Mouse (Mus musculus) cerebellum, postnatal 14 days (tissue): ENCODE results near the gene Prrt2.

Experiments
- DNase-seq, 2 experiments: peaks; one replicate each; pipeline ENCODE4 v3.0.0; 2021; ENCODE audit warnings: mixed read lengths in 2 of 2

The Prrt2 gene

DNA sequence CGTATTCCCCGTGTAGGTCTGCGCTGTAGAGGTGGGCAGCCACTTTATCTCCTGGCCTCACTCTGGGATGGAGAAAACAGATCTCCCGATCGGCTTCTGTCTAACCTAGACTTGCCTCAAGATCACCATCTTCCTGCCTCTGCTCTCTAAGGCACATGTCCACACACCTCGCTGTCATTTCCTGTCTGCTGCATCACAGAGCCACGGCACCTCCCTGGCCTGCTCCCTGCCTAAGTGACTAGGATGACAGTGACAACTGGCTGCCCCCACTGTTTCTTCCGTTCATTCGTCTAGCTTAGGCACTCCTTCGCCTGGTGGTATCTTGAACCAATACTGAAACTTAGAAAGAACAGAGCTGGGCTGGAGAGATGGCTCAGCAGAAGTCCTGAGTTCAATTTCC is 21.4 kb downstream of the Prrt2 start:
- no peak for DNase-seq

DNA sequence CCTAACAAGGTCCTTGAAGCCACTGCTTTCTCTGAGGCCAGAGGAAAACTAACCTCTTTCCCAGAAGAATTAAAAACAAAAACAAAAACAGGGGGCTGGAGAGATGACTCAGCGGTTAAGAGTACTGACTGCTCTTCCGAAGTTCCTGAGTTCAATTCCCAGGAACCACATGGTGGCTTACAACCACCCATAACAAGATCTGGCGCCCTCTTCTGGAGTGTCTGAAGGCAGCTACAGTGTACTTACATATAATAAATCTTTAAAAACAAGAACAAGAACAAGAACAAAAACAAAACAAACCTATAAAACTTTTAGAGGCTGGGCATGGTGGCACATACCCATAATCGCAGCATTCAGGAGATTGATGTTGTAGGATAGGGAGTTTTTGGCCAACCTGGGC is 24.6 kb downstream of the Prrt2 start:
- DNase-seq = no peak

DNA sequence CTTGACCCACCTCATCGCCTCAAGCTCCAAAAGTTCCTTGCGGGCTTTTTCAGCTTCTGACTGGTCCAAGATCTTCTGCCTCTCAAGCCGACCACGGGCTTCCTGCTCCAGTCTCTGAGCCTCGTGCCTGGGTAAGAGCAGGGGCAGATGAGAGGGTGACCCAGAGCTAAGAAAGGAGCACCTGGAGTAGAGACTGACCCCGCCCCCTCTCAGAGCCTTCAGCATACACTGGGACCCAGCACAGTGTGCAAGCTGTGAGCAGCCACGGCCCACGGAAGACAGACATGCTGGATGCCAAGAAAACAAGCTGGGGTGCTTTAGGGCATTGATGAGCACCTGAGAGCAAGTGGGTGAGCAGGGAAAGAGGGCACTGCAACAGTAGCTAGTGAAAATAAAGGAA is 32.2 kb downstream of the Prrt2 start:
- DNase-seq = no peak

DNA sequence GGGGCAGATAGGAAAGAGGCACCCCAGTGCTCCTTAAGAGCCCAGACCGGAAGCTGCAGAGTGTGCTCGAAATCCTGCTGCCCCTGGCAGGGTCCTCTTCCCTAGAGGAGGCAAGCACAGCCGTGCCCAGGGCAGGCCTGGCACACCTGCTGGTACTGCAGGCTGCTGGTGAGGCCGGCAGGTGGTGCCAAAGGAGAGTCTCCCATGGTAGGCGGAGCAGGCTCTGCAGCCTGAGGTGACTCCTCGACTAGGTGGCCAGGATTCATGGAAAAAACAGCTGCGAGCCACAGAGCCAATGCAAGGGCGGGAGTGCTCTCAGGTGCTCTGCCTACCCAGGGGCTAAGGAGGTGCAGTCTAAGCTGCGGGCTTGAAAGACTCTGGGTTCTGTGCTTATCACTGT is 34.7 kb downstream of the Prrt2 start:
- peak; percentile 80 to 83 for DNase-seq

DNA sequence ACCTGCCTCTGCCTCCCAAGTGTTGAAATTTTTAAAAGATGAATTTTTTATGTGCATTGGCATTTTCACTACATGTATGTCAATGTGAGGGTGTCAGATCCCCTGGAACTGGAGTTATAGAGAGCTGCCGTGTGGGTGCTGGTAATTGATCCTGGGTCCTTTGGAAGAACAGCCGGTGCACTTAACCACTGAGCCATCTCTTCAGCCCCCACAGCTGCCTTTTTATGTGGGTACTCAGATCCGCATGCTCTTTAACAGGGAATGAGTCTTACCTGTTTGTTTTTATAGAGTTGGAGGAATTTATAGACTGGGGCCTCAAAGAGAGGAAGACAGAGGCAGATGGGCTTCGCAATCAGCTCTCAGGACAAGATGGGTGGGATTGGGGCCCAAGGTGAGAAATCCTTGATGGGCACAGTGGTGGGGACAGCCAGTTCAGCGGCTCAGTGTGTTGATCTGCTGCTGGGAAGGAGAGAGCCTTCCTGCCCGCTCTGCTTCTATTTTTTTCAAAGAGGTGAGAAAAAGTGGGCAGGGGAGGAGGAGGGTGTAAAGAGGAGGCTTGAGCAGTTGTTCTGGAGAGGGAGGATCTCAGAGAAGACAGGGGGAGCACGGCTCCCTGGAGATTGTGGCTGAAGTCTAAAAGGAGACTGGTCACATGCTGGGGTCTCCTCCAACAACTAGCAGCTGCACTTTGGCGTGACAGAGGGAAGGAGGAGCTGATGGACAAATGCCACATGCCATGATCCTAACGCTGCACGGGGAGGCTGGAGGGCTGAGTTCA is 36.2 kb downstream of the Prrt2 start:
- no peak for DNase-seq

DNA sequence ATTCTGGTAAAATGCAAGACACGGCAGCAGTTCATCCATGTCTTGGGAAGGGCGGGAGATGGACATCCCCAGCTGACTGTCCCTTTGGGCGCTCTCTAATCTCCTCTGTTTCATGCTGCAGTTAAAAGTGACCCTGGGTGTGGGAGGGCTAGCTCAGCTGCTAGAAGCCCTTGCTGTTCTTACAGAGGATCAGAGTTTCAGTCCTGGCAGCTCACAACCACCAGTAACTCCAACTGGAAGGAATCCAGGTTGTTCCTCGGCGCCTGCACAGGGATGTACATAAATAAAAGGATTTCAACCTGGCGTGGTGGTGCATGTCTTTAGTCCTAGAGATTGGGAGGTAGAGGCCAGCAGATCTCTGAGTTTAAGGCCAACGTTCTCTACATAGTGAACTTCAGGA is 37.9 kb downstream of the Prrt2 start:
- no peak for DNase-seq

DNA sequence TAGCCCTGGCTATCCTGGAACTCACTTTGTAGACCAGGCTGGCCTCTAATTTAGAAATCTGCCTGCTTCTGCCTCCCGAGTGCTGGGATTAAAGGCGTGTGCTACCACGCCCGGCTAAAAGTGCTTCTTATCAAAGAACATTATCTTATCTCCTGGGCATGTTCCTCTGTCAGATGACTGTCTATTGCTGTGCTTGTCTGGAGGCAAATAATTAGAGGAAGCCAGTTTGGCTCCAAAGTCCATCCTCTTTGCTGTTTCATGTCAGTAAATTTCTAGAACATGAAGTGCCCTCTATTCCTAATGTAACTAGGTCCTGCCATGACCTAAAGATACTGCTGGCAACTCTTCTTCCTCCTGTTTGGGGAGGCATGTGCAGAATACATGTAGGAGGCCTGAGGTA is 39.0 kb downstream of the Prrt2 start:
- DNase-seq = no peak

DNA sequence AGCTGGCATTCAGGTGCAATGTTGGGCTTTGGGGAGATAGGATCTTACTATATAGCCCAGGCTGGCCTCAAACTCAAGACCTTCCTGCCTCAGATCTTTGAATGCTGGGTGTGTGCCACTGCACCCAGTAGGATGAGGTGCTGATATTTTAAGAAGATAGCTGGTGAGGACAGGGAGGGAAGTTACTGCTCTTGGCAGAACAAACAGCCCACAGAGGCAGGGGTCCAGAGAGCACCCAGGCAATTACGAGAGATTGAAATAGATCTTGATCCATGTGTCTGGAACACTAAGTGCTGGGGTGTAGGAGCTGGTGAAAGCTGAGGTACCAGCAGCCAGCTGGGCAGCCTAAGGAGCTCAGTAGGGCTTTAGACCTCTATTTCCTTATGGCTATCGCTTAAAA is 39.4 kb downstream of the Prrt2 start:
- DNase-seq = no peak

DNA sequence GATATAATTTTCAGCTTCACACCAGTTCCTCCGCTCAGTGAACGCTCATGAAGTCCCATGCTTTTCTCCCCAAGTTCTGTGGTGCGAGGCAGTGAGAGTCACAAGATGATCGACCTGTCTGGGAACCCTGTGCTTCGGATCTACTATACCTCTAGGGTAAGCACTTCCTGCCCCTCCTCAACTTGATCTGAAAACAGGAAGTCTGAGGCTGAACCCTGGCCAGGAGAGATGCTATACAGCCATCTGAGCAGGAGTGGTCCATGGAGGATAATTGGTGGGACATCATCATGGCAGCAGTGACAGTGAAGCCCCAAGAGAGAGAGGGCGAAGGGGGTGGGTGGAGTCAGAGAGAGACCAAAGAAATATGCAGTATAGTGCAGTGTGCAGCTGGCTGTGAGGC is 42.2 kb downstream of the Prrt2 start:
- no peak for DNase-seq

DNA sequence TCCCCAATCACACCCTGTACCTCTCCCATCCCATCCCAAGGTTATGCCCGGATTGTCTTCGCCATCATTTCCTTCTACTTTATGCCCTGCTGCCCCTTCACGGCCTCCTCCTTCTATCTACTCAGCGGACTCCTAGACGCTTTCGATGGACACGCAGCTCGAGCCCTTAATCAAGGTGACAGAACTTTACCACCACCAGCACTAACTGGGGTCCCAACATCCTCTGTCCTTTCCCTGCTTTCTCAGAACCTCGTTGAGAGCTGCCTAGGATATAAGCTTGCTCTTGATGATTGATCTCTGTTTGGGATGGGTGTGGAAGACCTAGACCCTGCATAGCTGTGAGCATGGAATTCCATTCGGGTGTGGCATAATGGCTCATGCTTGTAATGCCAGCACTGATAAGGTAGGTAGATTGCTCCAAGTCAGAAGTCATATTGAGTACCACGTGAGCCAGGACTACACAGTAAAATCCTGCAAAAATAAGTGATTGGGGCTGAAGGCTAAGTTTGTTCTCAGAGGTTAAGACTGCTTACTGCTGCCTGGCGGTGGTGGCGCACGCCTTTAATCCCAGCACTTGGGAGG is 44.0 kb downstream of the Prrt2 start:
- DNase-seq = peak in 1 of 2 experiments; percentile 43

DNA sequence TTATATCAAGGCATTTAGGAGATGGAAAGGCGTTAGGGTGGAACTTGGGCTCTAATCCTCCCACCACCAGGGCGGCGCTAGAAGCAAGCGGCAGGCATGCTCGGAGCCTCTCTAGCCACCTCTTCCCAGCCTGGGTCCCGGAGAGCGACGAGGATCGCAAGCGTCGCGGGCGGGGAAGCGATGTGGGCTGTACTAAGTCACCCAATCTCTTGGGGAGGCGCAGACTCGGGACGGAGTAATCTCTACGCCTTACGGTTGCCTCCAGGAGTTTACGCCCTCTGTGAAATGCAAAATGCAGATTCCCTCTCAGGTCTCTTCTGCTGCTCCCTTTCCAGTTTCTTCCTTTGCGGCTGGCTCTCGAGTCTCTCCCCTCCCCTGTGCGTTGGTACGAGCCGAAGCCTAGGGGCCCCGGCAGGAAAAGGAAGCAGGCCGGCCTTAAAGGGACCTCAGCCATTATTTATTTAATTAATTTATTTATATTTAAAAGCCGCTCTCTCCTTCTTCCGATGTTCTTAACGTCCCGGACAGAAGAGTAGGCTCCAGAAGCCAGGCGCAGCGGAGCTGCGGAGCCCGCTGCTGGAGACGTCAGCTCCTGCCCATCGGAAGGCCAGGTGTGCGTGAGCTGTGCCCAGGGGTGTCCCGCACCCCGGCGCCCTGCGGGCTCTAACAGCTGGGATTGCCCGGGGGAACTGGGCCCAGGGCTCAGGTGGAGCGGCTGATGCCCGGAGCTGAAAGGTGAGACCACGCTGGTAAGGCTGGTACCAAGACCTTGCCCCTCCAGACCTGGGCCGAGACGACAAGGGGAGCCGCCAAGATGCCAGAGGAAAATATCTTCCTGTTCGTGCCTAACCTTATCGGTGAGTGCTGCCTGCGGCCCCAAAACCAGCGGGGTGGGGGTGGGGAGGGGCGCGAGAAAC is 44.8 kb downstream of the Prrt2 start, which contains the start of gene Cdiptos:
Cdiptos (minus strand) TSS at position 149 of the 917 bp plus-strand sequence.
- peak; percentile 98 to 100 for DNase-seq

DNA sequence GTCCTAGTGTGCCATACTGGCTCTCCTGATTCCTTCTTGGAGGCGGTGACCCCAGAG is 45.3 kb downstream of the Prrt2 start, which contains the start of gene Cdipt:
Cdipt (plus strand) TSS at position 22 of the 57 bp plus-strand sequence.
- no peak for DNase-seq

DNA sequence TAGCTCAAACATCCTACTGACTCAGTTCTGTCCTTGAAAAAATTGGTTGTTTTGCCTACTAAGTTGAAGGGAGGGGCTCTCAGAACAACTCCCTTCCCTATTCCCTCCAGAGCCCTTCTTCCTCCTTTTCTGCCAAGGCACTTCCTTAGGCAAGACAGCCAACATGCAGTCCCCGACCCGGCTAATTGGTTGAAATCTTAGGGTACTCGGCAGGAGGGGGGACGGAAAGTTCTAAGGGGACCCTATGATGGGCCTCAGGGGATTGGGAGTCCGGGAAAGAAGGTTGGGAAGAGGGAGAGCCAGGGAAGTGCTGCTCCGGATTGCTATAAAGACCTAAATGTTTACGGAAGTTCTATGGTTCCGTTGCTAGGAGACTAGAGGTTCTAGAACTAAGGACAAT is 45.5 kb downstream of the Prrt2 start:
- peak in 1 of 2 experiments; percentile 31 for DNase-seq
